Mouse (Mus musculus): ENCODE measurements around the gene Gm10718.
"Not testable (repeated sequence)": the region's sequence is repeated elsewhere in the genome, so short reads cannot be mapped to it uniquely, and the experiment has no call there.

Gene Gm10718

DNA sequence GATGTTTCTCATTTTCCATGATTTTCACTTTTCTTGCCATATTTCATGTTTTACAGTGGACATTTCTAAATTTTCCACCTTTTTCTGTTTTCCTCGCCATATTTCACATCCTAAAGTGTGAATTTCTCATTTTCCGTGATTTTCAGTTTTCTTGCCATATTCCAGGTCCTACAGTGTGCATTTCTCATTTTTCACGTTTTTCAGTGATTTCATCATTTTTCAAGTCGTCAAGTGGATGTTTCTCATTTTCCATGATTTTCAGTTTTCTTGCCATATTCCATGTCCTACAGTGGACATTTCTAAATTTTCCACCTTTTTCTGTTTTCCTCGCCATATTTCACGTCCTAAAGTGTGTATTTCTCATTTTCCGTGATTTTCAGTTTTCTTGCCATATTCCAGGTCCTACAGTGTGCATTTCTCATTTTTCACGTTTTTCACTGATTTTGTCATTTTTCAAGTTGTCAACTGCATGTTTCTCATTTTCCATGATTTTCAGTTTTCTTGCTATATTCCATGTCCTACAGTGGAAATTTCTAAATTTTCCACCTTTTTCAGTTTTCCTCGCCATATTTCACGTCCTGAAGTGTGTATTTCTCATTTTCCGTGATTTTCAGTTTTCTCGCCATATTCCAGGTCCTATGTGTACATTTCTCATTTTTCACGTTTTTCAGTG lies at the start of gene Gm10718:
TSS of gene Gm10718 (plus strand) at position 236 of the 673 bp plus-strand sequence.
- peak; percentile 77 to 82 for DNase-seq (ENCODE audit: low spot score in 2 of 2)

DNA sequence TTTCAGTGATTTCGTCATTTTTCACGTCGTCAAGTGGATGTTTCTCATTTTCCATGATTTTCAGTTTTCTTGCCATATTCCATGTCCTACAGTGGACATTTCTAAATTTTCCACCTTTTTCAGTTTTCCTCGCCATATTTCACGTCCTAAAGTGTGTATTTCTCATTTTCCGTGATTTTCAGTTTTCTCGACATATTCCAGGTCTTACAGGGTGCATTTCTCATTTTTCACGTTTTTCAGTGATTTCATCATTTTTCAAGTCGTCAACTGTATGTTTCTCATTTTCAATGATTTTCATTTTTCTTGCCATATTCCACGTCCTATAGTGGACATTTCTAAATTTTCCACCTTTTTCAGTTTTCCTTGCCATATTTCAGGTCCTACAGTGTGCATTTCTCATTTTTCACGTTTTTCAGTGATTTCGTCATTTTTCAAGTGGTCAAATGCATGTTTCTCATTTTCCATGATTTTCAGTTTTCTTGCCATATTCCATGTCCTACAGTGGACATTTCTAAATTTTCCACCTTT lies 22.8 kb upstream of the Gm10718 start, which contains the start of gene Gm10722:
TSS of gene Gm10722 (plus strand) at position 478 of the 528 bp plus-strand sequence.
- peak; percentile 38 to 64 for DNase-seq (ENCODE audit: low spot score in 2 of 2)

DNA sequence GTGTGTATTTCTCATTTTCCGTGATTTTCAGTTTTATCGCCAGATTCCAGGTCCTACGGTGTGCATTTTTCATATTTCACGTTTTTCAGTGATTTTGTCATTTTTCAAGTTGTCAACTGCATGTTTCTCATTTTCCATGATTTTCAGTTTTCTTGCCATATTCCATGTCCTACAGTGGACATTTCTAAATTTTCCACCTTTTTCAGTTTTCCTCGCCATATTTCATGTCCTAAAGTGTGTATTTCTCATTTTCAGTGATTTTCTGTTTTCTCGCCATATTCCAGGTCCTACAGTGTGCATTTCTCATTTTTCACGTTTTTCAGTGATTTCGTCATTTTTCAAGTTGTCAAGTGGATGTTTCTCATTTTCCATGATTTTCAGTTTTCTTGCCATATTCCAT lies 22.3 kb upstream of the Gm10718 start:
- peak; percentile 75 to 84 for DNase-seq (ENCODE audit: low spot score in 2 of 2)

DNA sequence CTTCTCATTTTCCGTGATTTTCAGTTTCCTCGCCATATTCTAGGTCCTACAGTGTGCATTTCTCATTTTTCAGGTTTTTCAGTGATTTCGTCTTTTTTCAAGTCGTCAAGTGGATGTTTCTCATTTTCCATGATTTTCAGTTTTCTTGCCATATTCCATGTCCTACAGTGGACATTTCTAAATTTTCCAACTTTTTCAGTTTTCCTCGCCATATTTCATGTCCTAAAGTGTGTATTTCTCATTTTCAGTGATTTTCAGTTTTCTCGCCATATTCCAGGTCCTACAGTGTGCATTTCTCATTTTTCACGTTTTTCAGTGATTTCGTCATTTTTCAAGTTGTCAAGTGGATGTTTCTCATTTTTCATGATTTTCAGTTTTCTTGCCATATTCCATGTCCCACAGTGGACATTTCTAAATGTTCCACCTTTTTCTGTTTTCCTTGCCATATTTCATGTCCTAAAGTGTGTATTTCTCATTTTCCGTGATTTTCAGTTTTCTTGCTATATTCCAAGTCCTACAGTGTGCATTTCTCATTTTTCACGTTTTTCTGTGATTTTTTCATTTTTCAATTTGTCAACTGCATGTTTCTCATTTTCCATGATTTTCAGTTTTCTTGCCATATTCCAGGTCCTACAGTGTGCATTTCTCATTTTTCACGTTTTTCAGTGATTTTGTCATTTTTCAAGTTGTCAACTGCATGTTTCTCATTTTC lies 21.2 kb upstream of the Gm10718 start:
- DNase-seq (ENCODE audit: low spot score in 2 of 2) = peak; percentile 100

DNA sequence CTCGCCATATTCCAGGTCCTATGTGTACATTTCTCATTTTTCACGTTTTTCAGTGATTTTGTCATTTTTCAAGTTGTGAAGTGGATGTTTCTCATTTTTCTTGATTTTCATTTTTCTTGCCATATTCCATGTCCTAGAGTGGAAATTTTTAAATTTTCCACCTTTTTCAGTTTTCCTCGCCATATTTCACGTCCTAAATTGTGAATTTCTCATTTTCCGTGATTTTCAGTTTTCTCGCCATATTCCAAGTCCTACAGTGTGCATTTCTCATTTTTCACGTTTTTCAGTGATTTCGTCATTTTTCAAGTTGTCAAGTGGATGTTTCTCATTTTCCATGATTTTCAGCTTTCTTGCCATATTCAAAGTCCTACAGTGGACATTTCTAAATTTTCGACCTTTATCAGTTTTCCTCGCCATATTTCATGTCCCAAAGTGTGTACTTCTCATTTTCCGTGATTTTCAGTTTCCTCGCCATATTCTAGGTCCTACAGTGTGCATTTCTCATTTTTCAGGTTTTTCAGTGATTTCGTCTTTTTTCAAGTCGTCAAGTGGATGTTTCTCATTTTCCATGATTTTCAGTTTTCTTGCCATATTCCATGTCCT lies 20.5 kb upstream of the Gm10718 start, which contains the start of gene Gm11168:
TSS of gene Gm11168 (plus strand) at position 553 of the 603 bp plus-strand sequence.
- DNase-seq (ENCODE audit: low spot score in 2 of 2) = peak; percentile 68 to 72

DNA sequence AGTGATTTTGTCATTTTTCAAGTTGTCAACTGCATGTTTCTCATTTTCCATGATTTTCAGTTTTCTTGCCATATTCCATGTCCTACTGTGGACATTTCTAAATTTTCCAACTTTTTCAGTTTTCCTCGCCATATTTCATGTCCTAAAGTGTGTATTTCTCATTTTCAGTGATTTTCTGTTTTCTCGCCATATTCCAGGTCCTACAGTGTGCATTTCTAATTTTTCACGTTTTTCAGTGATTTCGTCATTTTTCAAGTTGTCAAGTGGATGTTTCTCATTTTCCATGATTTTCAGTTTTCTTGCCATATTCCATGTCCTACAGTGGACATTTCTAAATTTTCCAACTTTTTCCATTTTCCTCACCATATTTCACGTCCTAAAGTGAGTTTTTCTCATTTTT lies 17.2 kb upstream of the Gm10718 start:
- not testable (repeated sequence) for DNase-seq (ENCODE audit: low spot score in 2 of 2)

DNA sequence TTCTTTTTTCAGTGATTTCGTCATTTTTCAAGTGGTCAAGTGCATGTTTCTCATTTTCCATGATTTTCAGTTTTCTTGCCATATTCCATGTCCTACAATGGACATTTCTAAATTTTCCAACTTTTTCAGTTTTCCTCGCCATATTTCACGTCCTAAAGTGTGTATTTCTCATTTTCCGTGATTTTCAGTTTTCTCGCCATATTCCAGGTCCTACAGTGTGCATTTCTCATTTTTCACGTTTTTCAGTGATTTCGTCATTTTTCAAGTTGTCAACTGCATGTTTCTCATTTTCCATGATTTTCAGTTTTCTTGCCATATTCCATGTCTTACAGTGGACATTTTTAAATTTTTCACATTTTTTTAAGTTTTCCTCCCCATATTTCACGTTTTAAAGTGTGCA lies 16.7 kb upstream of the Gm10718 start:
- peak; percentile 89 to 98 for DNase-seq (ENCODE audit: low spot score in 2 of 2)

DNA sequence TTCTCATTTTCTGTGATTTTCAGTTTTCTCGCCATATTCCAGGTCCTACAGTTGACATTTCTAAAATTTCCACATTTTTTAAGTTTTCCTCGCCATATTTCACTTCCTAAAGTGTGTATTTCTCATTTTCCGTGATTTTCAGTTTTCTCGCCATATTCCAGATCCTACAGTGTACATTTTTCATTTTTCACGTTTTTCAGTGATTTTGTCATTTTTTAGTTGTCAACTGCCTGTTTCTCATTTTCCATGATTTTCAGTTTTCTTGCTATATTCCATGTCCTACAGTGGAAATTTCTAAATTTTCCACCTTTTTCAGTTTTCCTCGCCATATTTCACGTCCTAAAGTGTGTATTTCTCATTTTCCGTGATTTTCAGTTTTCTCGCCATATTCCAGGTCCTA lies 16.1 kb upstream of the Gm10718 start:
- peak in 1 of 2 experiments; percentile 30 for DNase-seq (ENCODE audit: low spot score in 2 of 2)

DNA sequence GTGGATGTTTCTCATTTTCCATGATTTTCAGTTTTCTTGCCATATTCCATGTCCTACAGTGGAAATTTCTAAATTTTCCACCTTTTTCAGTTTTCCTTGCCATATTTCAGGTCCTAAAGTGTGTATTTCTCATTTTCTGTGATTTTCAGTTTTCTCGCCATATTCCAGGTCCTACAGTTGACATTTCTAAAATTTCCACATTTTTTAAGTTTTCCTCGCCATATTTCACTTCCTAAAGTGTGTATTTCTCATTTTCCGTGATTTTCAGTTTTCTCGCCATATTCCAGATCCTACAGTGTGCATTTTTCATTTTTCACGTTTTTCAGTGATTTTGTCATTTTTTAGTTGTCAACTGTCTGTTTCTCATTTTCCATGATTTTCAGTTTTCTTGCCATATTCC lies 14.0 kb upstream of the Gm10718 start:
- DNase-seq (ENCODE audit: low spot score in 2 of 2) = not testable (repeated sequence)

DNA sequence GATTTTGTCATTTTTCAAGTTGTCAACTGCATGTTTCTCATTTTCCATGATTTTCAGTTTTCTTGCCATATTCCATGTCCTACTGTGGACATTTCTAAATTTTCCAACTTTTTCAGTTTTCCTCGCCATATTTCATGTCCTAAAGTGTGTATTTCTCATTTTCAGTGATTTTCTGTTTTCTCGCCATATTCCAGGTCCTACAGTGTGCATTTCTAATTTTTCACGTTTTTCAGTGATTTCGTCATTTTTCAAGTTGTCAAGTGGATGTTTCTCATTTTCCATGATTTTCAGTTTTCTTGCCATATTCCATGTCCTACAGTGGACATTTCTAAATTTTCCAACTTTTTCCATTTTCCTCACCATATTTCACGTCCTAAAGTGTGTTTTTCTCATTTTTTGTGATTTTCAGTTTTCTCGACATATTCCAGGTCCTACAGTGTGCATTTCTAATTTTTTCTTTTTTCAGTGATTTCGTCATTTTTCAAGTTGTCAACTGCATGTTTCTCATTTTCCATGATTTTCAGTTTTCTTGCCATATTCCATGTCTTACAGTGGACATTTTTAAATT lies 11.2 kb upstream of the Gm10718 start:
- DNase-seq (ENCODE audit: low spot score in 2 of 2) = not testable (repeated sequence)

DNA sequence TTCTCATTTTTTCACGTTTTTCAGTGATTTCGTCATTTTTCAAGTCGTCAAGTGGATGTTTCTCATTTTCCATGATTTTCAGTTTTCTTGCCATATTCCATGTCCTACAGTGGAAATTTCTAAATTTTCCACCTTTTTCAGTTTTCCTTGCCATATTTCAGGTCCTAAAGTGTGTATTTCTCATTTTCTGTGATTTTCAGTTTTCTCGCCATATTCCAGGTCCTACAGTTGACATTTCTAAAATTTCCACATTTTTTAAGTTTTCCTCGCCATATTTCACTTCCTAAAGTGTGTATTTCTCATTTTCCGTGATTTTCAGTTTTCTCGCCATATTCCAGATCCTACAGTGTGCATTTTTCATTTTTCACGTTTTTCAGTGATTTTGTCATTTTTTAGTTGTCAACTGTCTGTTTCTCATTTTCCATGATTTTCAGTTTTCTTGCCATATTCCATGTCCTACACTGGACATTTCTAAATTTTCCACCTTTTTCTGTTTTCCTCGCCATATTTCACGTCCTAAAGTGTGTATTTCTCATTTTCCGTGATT lies 10.5 kb upstream of the Gm10718 start, which contains the start of gene Gm10721:
TSS of gene Gm10721 (plus strand) at position 408 of the 547 bp plus-strand sequence.
- not testable (repeated sequence) for DNase-seq (ENCODE audit: low spot score in 2 of 2)

DNA sequence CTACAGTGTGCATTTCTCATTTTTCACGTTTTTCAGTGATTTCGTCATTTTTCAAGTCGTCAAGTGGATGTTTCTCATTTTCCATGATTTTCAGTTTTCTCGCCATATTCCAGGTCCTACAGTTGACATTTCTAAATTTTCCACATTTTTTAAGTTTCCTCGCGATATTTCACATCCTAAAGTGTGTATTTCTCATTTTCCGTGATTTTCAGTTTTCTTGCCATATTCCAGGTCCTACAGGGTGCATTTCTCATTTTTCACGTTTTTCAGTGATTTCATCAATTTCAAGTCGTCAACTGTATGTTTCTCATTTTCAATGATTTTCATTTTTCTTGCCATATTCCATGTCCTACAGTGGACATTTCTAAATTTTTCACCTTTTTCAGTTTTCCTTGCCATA lies 8.0 kb upstream of the Gm10718 start, which contains the start of gene Gm10720:
TSS of gene Gm10720 (plus strand) at position 301 of the 400 bp plus-strand sequence.
- DNase-seq (ENCODE audit: low spot score in 2 of 2) = not testable (repeated sequence)

DNA sequence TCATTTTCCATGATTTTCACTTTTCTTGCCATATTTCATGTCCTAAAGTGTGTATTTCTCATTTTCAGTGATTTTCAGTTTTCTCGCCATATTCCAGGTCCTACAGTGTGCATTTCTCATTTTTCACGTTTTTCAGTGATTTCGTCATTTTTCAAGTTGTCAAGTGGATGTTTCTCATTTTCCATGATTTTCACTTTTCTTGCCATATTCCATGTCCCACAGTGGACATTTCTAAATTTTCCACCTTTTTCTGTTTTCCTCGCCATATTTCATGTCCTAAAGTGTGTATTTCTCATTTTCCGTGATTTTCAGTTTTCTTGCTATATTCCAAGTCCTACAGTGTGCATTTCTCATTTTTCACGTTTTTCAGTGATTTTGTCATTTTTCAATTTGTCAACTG lies 7.5 kb upstream of the Gm10718 start:
- DNase-seq (ENCODE audit: low spot score in 2 of 2) = peak; percentile 67 to 68

DNA sequence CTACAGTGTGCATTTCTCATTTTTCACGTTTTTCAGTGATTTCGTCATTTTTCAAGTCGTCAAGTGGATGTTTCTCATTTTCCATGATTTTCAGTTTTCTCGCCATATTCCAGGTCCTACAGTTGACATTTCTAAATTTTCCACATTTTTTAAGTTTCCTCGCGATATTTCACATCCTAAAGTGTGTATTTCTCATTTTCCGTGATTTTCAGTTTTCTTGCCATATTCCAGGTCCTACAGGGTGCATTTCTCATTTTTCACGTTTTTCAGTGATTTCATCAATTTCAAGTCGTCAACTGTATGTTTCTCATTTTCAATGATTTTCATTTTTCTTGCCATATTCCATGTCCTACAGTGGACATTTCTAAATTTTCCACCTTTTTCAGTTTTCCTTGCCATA lies 6.2 kb upstream of the Gm10718 start, which contains the start of gene Gm10719:
TSS of gene Gm10719 (plus strand) at position 301 of the 400 bp plus-strand sequence.
- DNase-seq (ENCODE audit: low spot score in 2 of 2) = not testable (repeated sequence)

DNA sequence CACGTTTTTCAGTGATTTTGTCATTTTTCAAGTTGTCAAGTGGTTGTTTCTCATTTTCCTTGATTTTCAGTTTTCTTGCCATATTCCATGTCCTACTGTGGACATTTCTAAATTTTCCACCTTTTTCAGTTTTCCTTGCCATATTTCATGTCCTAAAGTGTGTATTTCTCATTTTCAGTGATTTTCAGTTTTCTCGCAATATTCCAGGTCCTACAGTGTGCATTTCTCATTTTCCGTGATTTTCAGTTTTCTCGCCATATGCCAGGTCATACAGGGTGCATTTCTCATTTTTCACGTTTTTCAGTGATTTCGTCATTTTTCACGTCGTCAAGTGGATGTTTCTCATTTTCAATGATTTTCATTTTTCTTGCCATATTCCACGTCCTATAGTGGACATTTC lies 4.4 kb upstream of the Gm10718 start:
- DNase-seq (ENCODE audit: low spot score in 2 of 2) = peak; percentile 96 to 100

DNA sequence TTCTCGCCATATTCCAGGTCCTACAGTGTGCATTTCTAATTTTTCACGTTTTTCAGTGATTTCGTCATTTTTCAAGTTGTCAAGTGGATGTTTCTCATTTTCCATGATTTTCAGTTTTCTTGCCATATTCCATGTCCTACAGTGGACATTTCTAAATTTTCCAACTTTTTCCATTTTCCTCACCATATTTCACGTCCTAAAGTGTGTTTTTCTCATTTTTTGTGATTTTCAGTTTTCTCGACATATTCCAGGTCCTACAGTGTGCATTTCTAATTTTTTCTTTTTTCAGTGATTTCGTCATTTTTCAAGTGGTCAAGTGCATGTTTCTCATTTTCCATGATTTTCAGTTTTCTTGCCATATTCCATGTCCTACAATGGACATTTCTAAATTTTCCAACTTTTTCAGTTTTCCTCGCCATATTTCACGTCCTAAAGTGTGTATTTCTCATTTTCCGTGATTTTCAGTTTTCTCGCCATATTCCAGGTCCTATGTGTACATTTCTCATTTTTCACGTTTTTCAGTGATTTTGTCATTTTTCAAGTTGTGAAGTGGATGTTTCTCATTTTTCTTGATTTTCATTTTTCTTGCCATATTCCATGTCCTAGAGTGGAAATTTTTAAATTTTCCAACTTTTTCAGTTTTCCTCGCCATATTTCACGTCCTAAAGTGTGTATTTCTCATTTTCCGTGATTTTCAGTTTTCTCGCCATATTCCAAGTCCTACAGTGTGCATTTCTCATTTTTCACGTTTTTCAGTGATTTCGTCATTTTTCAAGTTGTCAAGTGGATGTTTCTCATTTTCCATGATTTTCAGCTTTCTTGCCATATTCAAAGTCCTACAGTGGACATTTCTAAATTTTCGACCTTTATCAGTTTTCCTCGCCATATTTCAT lies 3.3 kb upstream of the Gm10718 start:
- DNase-seq (ENCODE audit: low spot score in 2 of 2) = peak; percentile 96 to 99

DNA sequence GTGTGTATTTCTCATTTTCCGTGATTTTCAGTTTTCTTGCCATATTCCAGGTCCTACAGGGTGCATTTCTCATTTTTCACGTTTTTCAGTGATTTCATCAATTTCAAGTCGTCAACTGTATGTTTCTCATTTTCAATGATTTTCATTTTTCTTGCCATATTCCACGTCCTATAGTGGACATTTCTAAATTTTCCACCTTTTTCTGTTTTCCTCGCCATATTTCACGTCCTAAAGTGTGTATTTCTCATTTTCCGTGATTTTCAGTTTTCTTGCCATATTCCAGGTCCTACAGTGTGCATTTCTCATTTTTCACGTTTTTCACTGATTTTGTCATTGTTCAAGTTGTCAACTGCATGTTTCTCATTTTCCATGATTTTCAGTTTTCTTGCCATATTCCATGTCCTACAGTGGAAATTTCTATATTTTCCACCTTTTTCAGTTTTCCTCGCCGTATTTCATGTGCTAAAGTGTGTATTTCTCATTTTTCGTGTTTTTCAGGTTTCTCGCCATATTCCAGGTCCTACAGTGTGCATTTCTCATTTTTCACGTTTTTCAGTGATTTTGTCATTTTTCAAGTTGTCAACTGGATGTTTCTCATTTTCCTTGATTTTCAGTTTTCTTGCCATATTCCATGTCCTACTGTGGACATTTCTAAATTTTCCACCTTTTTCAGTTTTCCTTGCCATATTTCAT lies 885 bp upstream of the Gm10718 start:
- DNase-seq (ENCODE audit: low spot score in 2 of 2) = peak; percentile 88 to 95

DNA sequence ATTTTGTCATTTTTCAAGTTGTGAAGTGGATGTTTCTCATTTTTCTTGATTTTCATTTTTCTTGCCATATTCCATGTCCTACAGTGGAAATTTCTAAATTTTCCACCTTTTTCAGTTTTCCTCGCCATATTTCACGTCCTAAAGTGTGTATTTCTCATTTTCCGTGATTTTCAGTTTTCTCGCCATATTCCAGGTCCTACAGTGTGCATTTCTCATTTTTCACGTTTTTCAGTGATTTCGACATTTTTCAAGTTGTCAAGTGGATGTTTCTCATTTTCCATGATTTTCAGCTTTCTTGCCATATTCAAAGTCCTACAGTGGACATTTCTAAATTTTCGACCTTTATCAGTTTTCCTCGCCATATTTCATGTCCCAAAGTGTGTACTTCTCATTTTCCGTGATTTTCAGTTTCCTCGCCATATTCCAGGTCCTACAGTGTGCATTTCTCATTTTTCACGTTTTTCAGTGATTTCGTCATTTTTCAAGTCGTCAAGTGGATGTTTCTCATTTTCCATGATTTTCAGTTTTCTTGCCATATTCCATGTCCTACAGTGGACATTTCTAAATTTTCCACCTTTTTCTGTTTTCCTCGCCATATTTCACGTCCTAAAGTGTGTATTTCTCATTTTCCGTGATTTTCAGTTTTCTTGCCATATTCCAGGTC lies 770 bp downstream of the Gm10718 start:
- peak; percentile 92 to 98 for DNase-seq (ENCODE audit: low spot score in 2 of 2)

DNA sequence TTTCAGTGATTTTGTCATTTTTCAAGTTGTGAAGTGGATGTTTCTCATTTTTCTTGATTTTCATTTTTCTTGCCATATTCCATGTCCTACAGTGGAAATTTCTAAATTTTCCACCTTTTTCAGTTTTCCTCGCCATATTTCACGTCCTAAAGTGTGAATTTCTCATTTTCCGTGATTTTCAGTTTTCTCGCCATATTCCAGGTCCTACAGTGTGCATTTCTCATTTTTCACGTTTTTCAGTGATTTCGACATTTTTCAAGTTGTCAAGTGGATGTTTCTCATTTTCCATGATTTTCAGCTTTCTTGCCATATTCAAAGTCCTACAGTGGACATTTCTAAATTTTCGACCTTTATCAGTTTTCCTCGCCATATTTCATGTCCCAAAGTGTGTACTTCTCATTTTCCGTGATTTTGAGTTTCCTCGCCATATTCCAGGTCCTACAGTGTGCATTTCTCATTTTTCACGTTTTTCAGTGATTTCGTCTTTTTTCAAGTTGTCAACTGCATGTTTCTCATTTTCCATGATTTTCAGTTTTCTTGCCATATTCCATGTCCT lies 1.6 kb downstream of the Gm10718 start, which contains the start of gene Gm10717:
TSS of gene Gm10717 (plus strand) at position 506 of the 556 bp plus-strand sequence.
- DNase-seq (ENCODE audit: low spot score in 2 of 2) = peak; percentile 88 to 92
